Mouse (Mus musculus) C2C12 (cell line): ENCODE results near the gene Zfp109. TPM values are rescaled to one million over a fixed set of nuclear protein-coding genes. Genes with fewer than 3 reads are reported as not detected.

ENCODE experiments used
- H3K27me3 ChIP-seq: one replicate; pipeline ENCODE4 v1.6.1; 2011; ENCODE audit not compliant: control insufficient read depth, insufficient read depth, insufficient read length
- H3K36me3 ChIP-seq: one replicate; pipeline ENCODE4 v1.6.1; 2011; ENCODE audit not compliant: control insufficient read depth, insufficient read depth
- H3K4me3 ChIP-seq: one replicate; pipeline ENCODE4 v1.5.1; 2011; ENCODE audit warnings: mild to moderate bottlenecking, control low read depth; ENCODE audit not compliant: poor library complexity, insufficient read depth, severe bottlenecking
- H3K79me2 ChIP-seq: one replicate; pipeline ENCODE4 v1.6.1; 2011; ENCODE audit not compliant: control insufficient read depth, insufficient read depth
- H3K79me3 ChIP-seq: one replicate; pipeline ENCODE4 v1.6.1; 2011; ENCODE audit warnings: low read depth, control low read depth
- H3ac ChIP-seq: one replicate; pipeline ENCODE3; 2011; ENCODE audit warnings: low read depth; ENCODE audit not compliant: control insufficient read depth, insufficient read length
- CEBPB ChIP-seq: IDR thresholded peaks from one replicate; pipeline ENCODE4 v1.6.1; 2011; ENCODE audit warnings: low read depth, mild to moderate bottlenecking, control low read depth, moderate library complexity
- CTCF ChIP-seq: IDR thresholded peaks from one replicate; pipeline ENCODE4 v1.5.1; 2011; ENCODE audit not compliant: control insufficient read depth, insufficient read depth, insufficient read length
- FOSL1 ChIP-seq: IDR thresholded peaks from one replicate; pipeline ENCODE4 v1.8.0; 2011; ENCODE audit warnings: mild to moderate bottlenecking, low read length; ENCODE audit not compliant: poor library complexity, insufficient read depth, severe bottlenecking
- MAX ChIP-seq: IDR thresholded peaks from one replicate; pipeline ENCODE4 v1.6.1; 2011; ENCODE audit warnings: mild to moderate bottlenecking, control low read depth
- MYOD1 ChIP-seq: IDR thresholded peaks from one replicate; pipeline ENCODE4 v1.6.1; 2011; ENCODE audit warnings: low read depth; ENCODE audit not compliant: control insufficient read depth, insufficient read length
- MYOG ChIP-seq: IDR thresholded peaks from one replicate; pipeline ENCODE4 v1.6.1; 2011; ENCODE audit not compliant: control insufficient read depth, insufficient read length; ENCODE audit errors: extremely low read depth
- USF1 ChIP-seq: IDR thresholded peaks from one replicate; pipeline ENCODE4 v1.6.1; 2011; ENCODE audit warnings: low read depth, mild to moderate bottlenecking, control low read depth, moderate library complexity
- polyA plus RNA-seq: library from polyadenylated mRNA; unstranded; fragments of >200 nt; fragmentation: generic; extraction: Trizol; gene quantifications from one replicate; pipeline ENCODE4 v1.2.1, GENCODE M21; 2012; ENCODE audit warnings: missing spikeins

Zfp109 gene
- polyA plus RNA-seq, 1 experiment: 0.26 TPM

DNA sequence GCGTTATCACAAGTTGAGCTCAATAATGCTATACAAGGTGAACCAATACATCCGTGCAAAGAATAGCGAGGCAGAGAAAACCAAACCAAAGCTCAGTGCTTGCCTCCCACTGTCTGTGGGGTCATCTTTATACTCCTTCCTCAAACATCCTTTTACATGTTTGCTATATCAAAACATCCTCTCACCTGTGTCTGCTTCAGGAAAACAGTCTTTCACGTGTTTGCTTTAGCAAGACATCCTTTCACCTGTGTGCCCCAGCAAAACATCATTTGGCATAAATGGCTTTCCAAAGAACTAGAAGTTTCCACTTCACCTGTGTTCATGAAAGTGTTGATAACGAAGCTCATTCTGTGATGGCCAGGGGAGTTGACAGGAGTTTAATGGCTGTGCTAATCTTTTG, 26.0 kb downstream of the Zfp109 start, which contains the start of gene Zfp111:
TSS of gene Zfp111 (minus strand) at position 101 of the 400 bp plus-strand sequence.
- Histone ChIP-seq H3ac (no peak within 1 kb of the TSS), H3K79me3 (no peaks in the 10 kb centered on the region), H3K79me2 (no peaks in the 10 kb centered on the region), H3K4me3 (no peak within 1 kb of the TSS), H3K36me3 (no peaks in the 10 kb centered on the region), H3K27me3 (peaks cover 7% of the 10 kb centered on the region)
- no peak for TF ChIP-seq MYOG
- no peak for TF ChIP-seq USF1

DNA sequence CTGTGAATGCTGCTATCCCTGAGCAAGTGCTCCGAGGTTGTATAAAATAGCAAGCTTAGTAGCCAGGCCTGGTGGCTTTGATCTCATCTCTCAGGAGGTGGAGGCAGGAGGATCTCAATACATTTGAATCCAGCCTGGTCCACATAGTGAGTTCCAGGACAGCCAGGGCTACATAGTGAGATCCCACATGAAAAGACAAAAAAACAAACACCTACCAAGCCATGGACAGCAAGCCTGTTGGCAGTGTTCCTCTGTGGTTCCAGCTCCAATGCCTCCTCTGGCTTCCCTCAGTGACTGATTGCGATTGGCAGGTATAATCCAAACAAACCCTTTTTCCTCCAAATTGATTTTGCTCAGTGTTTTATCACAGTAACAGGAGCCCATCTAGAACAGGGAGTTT, 27.1 kb downstream of the Zfp109 start:
- Histone ChIP-seq H3ac (no peak overlapping the region), H3K79me2 (no peaks in the 10 kb centered on the region), H3K36me3 (no peaks in the 10 kb centered on the region), H3K27me3 (peaks cover 7% of the 10 kb centered on the region), H3K79me3 (no peaks in the 10 kb centered on the region), H3K4me3 (no peak overlapping the region)
- TF ChIP-seq USF1 (no peak), FOSL1 (no peak), MYOD1 (no peak), MYOG (no peak), CEBPB (no peak), MAX (no peak), CTCF (no peak)

DNA sequence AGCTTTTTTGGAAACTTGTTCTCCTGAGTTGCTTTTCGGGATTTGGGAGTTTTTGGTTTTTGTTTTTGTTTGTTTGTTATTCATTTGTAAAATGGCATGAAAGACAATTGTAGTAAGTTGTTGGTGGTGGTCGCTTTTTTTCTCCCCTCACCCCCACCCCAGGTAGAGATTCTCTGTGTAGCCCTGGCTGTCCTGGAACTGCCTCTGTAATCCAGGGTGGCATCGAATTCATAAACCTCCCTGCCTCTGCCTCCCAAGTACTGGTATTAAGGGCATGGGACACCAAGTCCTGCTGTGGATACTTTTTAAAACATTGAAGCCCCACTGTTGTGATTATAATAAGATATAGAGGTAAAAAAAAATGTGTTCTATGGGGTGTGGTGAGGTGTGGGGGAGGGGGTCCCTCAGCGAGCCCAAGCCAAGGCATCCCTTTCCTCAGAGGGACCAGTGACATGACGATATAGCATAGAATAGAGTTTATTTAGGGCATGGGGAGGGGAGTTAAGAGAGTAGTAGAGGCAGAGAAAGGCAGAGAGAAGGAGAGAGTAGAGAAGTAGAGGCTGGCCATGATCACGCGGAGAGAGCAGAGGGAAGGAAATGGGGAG, 29.0 kb downstream of the Zfp109 start:
- TF ChIP-seq CTCF: no peak
- TF ChIP-seq MYOG: no peak
- TF ChIP-seq FOSL1: no peak
- TF ChIP-seq CEBPB: no peak
- no peak for TF ChIP-seq USF1
- no peak for TF ChIP-seq MYOD1
- no peak for TF ChIP-seq MAX

DNA sequence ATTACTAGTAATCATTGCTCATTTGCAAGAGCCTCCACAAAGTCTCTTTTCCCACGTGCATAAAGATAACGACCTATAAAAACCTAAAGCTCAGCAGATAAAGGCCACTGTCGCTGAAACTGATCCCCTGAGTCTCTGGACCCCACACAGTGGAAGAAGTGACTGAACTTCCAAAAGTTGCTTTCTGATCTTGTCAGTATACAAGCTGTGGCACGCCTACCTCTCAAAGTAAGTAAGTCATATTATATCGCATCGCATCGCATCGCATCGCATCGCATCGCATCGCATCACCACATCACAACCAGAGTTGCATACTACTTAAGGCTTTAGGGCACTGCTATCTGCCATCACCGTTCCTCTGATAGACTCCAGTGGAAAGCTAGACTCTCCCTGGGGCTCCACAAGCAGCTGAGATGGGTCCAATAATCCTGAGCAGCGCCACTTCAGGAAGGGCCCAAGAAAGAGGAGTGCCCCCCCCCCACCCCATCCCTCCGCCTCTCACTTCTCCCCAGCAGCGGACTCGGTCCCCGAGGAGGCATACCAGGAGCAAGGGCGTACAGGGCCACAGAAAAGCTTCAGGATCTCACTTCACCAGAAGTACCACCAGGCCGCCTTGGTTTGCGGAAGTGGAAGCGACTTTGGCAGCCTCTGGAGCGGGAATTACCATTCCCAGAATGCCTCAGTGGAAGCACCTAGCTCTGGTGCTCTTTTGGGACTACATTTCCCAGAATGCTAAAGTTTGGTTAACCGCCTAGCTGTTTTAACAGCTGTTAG, 29.7 kb downstream of the Zfp109 start:
- Histone ChIP-seq H3ac (peak overlapping the region; percentile 83), H3K27me3 (peaks cover 4% of the 10 kb centered on the region), H3K79me2 (no peaks in the 10 kb centered on the region), H3K79me3 (no peaks in the 10 kb centered on the region), H3K4me3 (peak overlapping the region; percentile 30), H3K36me3 (no peaks in the 10 kb centered on the region)
- peak; percentile 46 for TF ChIP-seq MYOD1
- TF ChIP-seq MAX: no peak

More for the DNA sequence above, 29.0 kb downstream of the Zfp109 start:
- peaks cover 7% of the 10 kb centered on the region for H3K27me3 ChIP-seq
- no peaks in the 10 kb centered on the region for H3K36me3 ChIP-seq
- H3K4me3 ChIP-seq: no peak overlapping the region
- no peaks in the 10 kb centered on the region for H3K79me2 ChIP-seq
- H3ac ChIP-seq: no peak overlapping the region
- H3K79me3 ChIP-seq: no peaks in the 10 kb centered on the region

- Histone ChIP-seq H3K4me3 (no peak overlapping the region), H3K36me3 (no peaks in the 10 kb centered on the region), H3K27me3 (no peaks in the 10 kb centered on the region), H3ac (no peak overlapping the region), H3K79me3 (no peaks in the 10 kb centered on the region), H3K79me2 (no peaks in the 10 kb centered on the region)
- TF ChIP-seq MYOD1 (no peak), MAX (no peak), MYOG (no peak), USF1 (no peak), FOSL1 (no peak), CEBPB (no peak), CTCF (no peak)
Measured at GRCm38 (mm10) chr7:24196961-24197360, 40.4 kb downstream of the Zfp109 start.

GRCm38 (mm10) chr7:24193157-24193556, 44.2 kb downstream of the Zfp109 start:
- Histone ChIP-seq H3K36me3 (no peaks in the 10 kb centered on the region), H3K79me2 (no peaks in the 10 kb centered on the region), H3K27me3 (no peaks in the 10 kb centered on the region), H3K4me3 (no peak overlapping the region), H3ac (no peak overlapping the region), H3K79me3 (no peaks in the 10 kb centered on the region)
- no peak for TF ChIP-seq USF1
- no peak for TF ChIP-seq FOSL1
- TF ChIP-seq MYOG: no peak
- no peak for TF ChIP-seq CTCF
- no peak for TF ChIP-seq MAX
- no peak for TF ChIP-seq CEBPB
- TF ChIP-seq MYOD1: no peak
